Mouse (Mus musculus) intestine, embryonic 16.5 days (tissue): ENCODE data around the gene Klk6. TPM values are rescaled to one million over a fixed set of nuclear protein-coding genes. Genes with fewer than 3 reads are reported as not detected.
A peak's percentile ranks its signal among the peaks of the same experiment; 100 is the strongest.

Experiments
- ATAC-seq: fragments of 200-750 bp; cut with Nextera tagmentation; 2 replicates; pipeline ENCODE4 v1.8.0; 2017; ENCODE audit warnings: moderate TSS enrichment, moderate library complexity
- H3K27ac ChIP-seq: fragments of 300-500 bp; sonication (generic); 2 replicates; pipeline ENCODE4 v1.5.1; 2014; ENCODE audit warnings: mild to moderate bottlenecking, low read length
- H3K27me3 ChIP-seq: fragments of 300-500 bp; sonication (generic); replicated peaks from 2 replicates; pipeline ENCODE4 v1.6.1; 2014; ENCODE audit warnings: low read length, control low read depth, mixed read lengths; ENCODE audit not compliant: control insufficient read depth, insufficient read depth
- H3K36me3 ChIP-seq: fragments of 300-500 bp; sonication (generic); 2 replicates; pipeline ENCODE4 v1.6.1; 2014; ENCODE audit warnings: low read length, control low read depth; ENCODE audit not compliant: control insufficient read depth, insufficient read depth
- H3K4me1 ChIP-seq: fragments of 300-500 bp; sonication (generic); 2 replicates; pipeline ENCODE4 v1.6.1; 2014; ENCODE audit warnings: low read length, control low read depth, mixed read lengths; ENCODE audit not compliant: control insufficient read depth, insufficient read depth
- H3K4me2 ChIP-seq: fragments of 300-500 bp; sonication (generic); 2 replicates; pipeline ENCODE4 v1.6.1; 2014; ENCODE audit warnings: low read depth, low read length, control low read depth
- H3K4me3 ChIP-seq: fragments of 300-500 bp; sonication (generic); 2 replicates; pipeline ENCODE4 v1.5.1; 2014; ENCODE audit warnings: mild to moderate bottlenecking, low read length
- H3K9ac ChIP-seq: fragments of 300-500 bp; sonication (generic); 2 replicates; pipeline ENCODE4 v1.6.1; 2014; ENCODE audit warnings: low read depth, low read length
- H3K9me3 ChIP-seq: fragments of 300-500 bp; sonication (generic); 2 replicates; pipeline ENCODE4 v1.6.1; 2016; ENCODE audit warnings: low read length, control low read depth; ENCODE audit not compliant: control insufficient read depth
- WGBS: fragments of 180-500 bp; shearing (Covaris S2); extraction: QIAGEN DNeasy Blood & Tissue Kit; methylation state at CpG from one replicate; pipeline ENCODE4 v1.1.7; 2014; 5-methylcytosine and 5-hydroxymethylcytosine counted together
- polyA plus RNA-seq: library from polyadenylated mRNA; unstranded; fragments of >200 nt; fragmentation: Nextera tagmentation; extraction: Ambion mirVana; gene quantifications from 2 replicates; pipeline ENCODE4 v1.2.1, GENCODE M21; 2015

The Klk6 gene
- 0.10 TPM in 1 of 2 replicates, not detected in the other for polyA plus RNA-seq

- Histone ChIP-seq H3K9ac (no peak within 1 kb of the TSS), H3K4me2 (no peak within 1 kb of the TSS), H3K27me3 (no peaks in the 10 kb centered on the region), H3K36me3 (no peaks in the 10 kb centered on the region), H3K4me3 (no peak within 1 kb of the TSS), H3K9me3 (no peaks in the 10 kb centered on the region), H3K4me1 (no peaks in the 10 kb centered on the region), H3K27ac (no peak within 1 kb of the TSS)
- ATAC-seq = no peak
- WGBS = 72% methylated on average over 10 of the region's 10 CpGs
Observed at GRCm38 (mm10) chr7:43824199-43824598, at the start of gene Klk6. Klk6 (plus strand) TSS chr7:43824499.

GRCm38 (mm10) chr7:43774802-43775201 lies 49.5 kb upstream of the Klk6 start:
- Histone ChIP-seq H3K27ac (no peak overlapping the region), H3K27me3 (no peaks in the 10 kb centered on the region), H3K4me1 (peaks cover 2% of the 10 kb centered on the region), H3K9me3 (no peaks in the 10 kb centered on the region), H3K9ac (no peak overlapping the region), H3K4me2 (no peak overlapping the region), H3K4me3 (no peak overlapping the region), H3K36me3 (no peaks in the 10 kb centered on the region)
- peak; percentile 77 for ATAC-seq
- WGBS = 55% methylated on average over 6 of the region's 6 CpGs

GRCm38 (mm10) chr7:43775311-43776057 lies 48.8 kb upstream of the Klk6 start:
- ATAC-seq = no peak
- Histone ChIP-seq H3K27ac (no peak overlapping the region), H3K9ac (no peak overlapping the region), H3K9me3 (no peaks in the 10 kb centered on the region), H3K36me3 (no peaks in the 10 kb centered on the region), H3K4me3 (no peak overlapping the region), H3K4me2 (no peak overlapping the region), H3K4me1 (peaks cover 3% of the 10 kb centered on the region), H3K27me3 (no peaks in the 10 kb centered on the region)
- WGBS = 41% methylated on average over 7 of the region's 7 CpGs

- no peak overlapping the region for H3K9ac ChIP-seq
Observed at GRCm38 (mm10) chr7:43776506-43776905, 47.8 kb upstream of the Klk6 start.

GRCm38 (mm10) chr7:43777423-43777822 lies 46.9 kb upstream of the Klk6 start:
- H3K9ac ChIP-seq = no peak overlapping the region
- H3K4me1 ChIP-seq = peaks cover 7% of the 10 kb centered on the region
- H3K27ac ChIP-seq = no peak overlapping the region
- H3K4me2 ChIP-seq = no peak overlapping the region
- no peaks in the 10 kb centered on the region for H3K9me3 ChIP-seq
- no peaks in the 10 kb centered on the region for H3K27me3 ChIP-seq
- 92% methylated on average over 12 of the region's 12 CpGs for WGBS
- ATAC-seq = no peak
- no peak overlapping the region for H3K4me3 ChIP-seq
- no peaks in the 10 kb centered on the region for H3K36me3 ChIP-seq

More at GRCm38 (mm10) chr7:43776506-43776905, 47.8 kb upstream of the Klk6 start:
- no peak for ATAC-seq
- whole genome bisulfite sequencing = 83% methylated on average over 5 of the region's 5 CpGs
- peaks cover 7% of the 10 kb centered on the region for H3K4me1 ChIP-seq
- no peaks in the 10 kb centered on the region for H3K36me3 ChIP-seq
- H3K27ac ChIP-seq = no peak overlapping the region
- H3K4me2 ChIP-seq = no peak overlapping the region
- H3K27me3 ChIP-seq = no peaks in the 10 kb centered on the region
- no peaks in the 10 kb centered on the region for H3K9me3 ChIP-seq
- no peak overlapping the region for H3K4me3 ChIP-seq

- Histone ChIP-seq H3K4me3 (no peak overlapping the region), H3K4me2 (no peak overlapping the region), H3K9ac (no peak overlapping the region), H3K9me3 (no peaks in the 10 kb centered on the region), H3K27ac (no peak overlapping the region), H3K36me3 (no peaks in the 10 kb centered on the region), H3K27me3 (peaks cover 5% of the 10 kb centered on the region; the same call in 1 of the 2 replicates), H3K4me1 (peaks cover 11% of the 10 kb centered on the region)
- WGBS = 87% methylated on average over 10 of the region's 10 CpGs
- no peak for ATAC-seq
Observed at GRCm38 (mm10) chr7:43778176-43778970, 45.9 kb upstream of the Klk6 start.

- H3K4me2 ChIP-seq = 0 out of 2 replicates have a peak overlapping the region, but pooled peaks have one; percentile 9
- peaks cover 5% of the 10 kb centered on the region; the same call in 1 of the 2 replicates for H3K27me3 ChIP-seq
- ATAC-seq = 0 out of 2 replicates have a peak, but pooled peaks have one; percentile 10
- H3K36me3 ChIP-seq = no peaks in the 10 kb centered on the region
- H3K9ac ChIP-seq = no peak overlapping the region
- no peak overlapping the region for H3K4me3 ChIP-seq
- WGBS = 54% methylated on average over 6 of the region's 6 CpGs
- H3K27ac ChIP-seq = no peak overlapping the region
- H3K9me3 ChIP-seq = no peaks in the 10 kb centered on the region
- peaks cover 11% of the 10 kb centered on the region; the same call in 1 of the 2 replicates for H3K4me1 ChIP-seq
Observed at GRCm38 (mm10) chr7:43780241-43780640, 44.1 kb upstream of the Klk6 start.

- H3K4me2 ChIP-seq = 0 out of 2 replicates have a peak within 1 kb of the TSS, but pooled peaks have one; percentile 9
- peaks cover 5% of the 10 kb centered on the region; the same call in 1 of the 2 replicates for H3K27me3 ChIP-seq
- 0 out of 2 replicates have a peak, but pooled peaks have one; percentile 11 for ATAC-seq
Observed at GRCm38 (mm10) chr7:43780746-43781145, 43.6 kb upstream of the Klk6 start, which contains the start of gene Klk10. Klk10 (plus strand) TSS chr7:43781035.

GRCm38 (mm10) chr7:43781541-43781940 lies 42.8 kb upstream of the Klk6 start:
- 86% methylated on average over 11 of the region's 11 CpGs for WGBS

More at GRCm38 (mm10) chr7:43780746-43781145, 43.6 kb upstream of the Klk6 start, which contains the start of gene Klk10:
- Histone ChIP-seq H3K27ac (no peak within 1 kb of the TSS), H3K4me3 (no peak within 1 kb of the TSS), H3K4me1 (peaks cover 10% of the 10 kb centered on the region; the same call in 1 of the 2 replicates), H3K36me3 (no peaks in the 10 kb centered on the region), H3K9me3 (no peaks in the 10 kb centered on the region), H3K9ac (no peak within 1 kb of the TSS)
- WGBS = 38% methylated on average over 5 of the region's 5 CpGs

More at GRCm38 (mm10) chr7:43781541-43781940, 42.8 kb upstream of the Klk6 start:
- H3K9ac ChIP-seq = no peak overlapping the region
- H3K27me3 ChIP-seq = peaks cover 5% of the 10 kb centered on the region; the same call in 1 of the 2 replicates
- H3K27ac ChIP-seq = no peak overlapping the region
- H3K4me2 ChIP-seq = no peak overlapping the region
- no peak overlapping the region for H3K4me3 ChIP-seq
- H3K4me1 ChIP-seq = peaks cover 9% of the 10 kb centered on the region; the same call in 1 of the 2 replicates
- no peaks in the 10 kb centered on the region for H3K9me3 ChIP-seq
- H3K36me3 ChIP-seq = no peaks in the 10 kb centered on the region
- no peak for ATAC-seq
